19 mouse cellular contexts compared by ENCODE assay signal in the genomic region with DNA sequence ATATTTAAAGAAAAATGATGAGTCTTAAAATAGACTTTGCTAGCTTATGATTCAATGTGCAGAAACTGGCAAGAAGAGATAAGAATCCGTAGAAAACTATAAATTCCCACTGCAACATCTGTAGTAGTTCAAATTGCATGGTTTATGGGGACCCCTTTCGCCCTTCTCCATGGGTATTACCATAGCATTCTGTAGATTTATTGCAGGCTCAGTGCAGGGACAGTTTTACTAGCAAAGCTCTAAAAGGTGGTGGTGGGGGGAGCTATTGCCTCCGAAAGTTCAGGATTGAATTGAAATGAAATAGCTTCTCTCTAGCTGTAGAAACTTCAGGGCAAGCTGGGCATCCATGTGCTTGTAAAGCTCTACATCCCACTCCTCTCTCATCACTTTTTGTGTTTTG. TPM values are rescaled to one million over a fixed set of nuclear protein-coding genes. Genes with fewer than 3 reads are reported as not detected.
DNase-seq lines count a peak whose midpoint lies in the region; ATAC-seq lines count a peak whose summit lies in the region.
"Had no signal": no experiment of that assay in that cellular context is flagged by ENCODE, and none has a peak within 500 bp of the region (broad histone marks: within the 10 kb centered on the region; RNA-seq: fewer than 3 reads in every experiment).

No protein-coding gene starts in this region.

- H3K9ac ChIP-seq in kidney, embryonic 16.5 days (replicated peaks; ENCODE audit: low read length), result no peak overlapping the region
- no peak overlapping the region for H3K9ac ChIP-seq in embryonic facial prominence, embryonic 15.5 days
- H3K9ac ChIP-seq in limb, embryonic 13.5 days, result no peak overlapping the region
- H3K9ac ChIP-seq: forebrain, embryonic 13.5 days; liver, embryonic 13.5 days; lung, embryonic 14.5 days; midbrain, embryonic 13.5 days had no signal

- no peak overlapping the region for H3K27ac ChIP-seq in kidney, embryonic 16.5 days (ENCODE audit: low read length)
- H3K27ac ChIP-seq in embryonic facial prominence, embryonic 15.5 days (replicated peaks), result peak overlapping the region; percentile 44; the same call in 1 of the 2 replicates
- no peak overlapping the region for H3K27ac ChIP-seq in limb, embryonic 13.5 days
- H3K27ac ChIP-seq: forebrain, embryonic 13.5 days; hindbrain, embryonic 10.5 days; liver, embryonic 13.5 days; midbrain, embryonic 13.5 days; stomach, postnatal 0 days had no signal

- 21% methylated on average over 3 of the region's 3 CpGs for WGBS in kidney, embryonic 16.5 days
- WGBS in embryonic facial prominence, embryonic 15.5 days, result 37% methylated on average over 3 of the region's 3 CpGs
- WGBS in limb, embryonic 13.5 days, result 3% methylated on average over 3 of the region's 3 CpGs

- H3K4me3 ChIP-seq in kidney, embryonic 16.5 days (ENCODE audit: low read length), result no peak overlapping the region
- no peak overlapping the region for H3K4me3 ChIP-seq in embryonic facial prominence, embryonic 15.5 days (replicated peaks)
- no peak overlapping the region for H3K4me3 ChIP-seq in limb, embryonic 13.5 days
- H3K4me3 ChIP-seq: erythroblast, embryonic 14.5 days; forebrain, embryonic 13.5 days; hindbrain, embryonic 10.5 days; liver, embryonic 13.5 days; midbrain, embryonic 13.5 days had no signal

- no peak overlapping the region for H3K4me2 ChIP-seq in kidney, embryonic 16.5 days (replicated peaks; ENCODE audit: low read depth, low read length)
- H3K4me2 ChIP-seq in embryonic facial prominence, embryonic 15.5 days (replicated peaks), result no peak overlapping the region
- 0 out of 2 replicates have a peak overlapping the region, but pooled peaks have one; percentile 7 for H3K4me2 ChIP-seq in limb, embryonic 13.5 days (replicated peaks)
- H3K4me2 ChIP-seq: forebrain, embryonic 13.5 days; liver, embryonic 13.5 days; lung, embryonic 14.5 days; midbrain, embryonic 13.5 days had no signal

- no peaks in the 10 kb centered on the region for H3K36me3 ChIP-seq in kidney, embryonic 16.5 days (ENCODE audit: insufficient read depth, low read length)
- H3K36me3 ChIP-seq in embryonic facial prominence, embryonic 15.5 days, result no peaks in the 10 kb centered on the region
- H3K36me3 ChIP-seq in limb, embryonic 13.5 days, result no peaks in the 10 kb centered on the region
- H3K36me3 ChIP-seq: hindbrain, embryonic 10.5 days; liver, embryonic 13.5 days; midbrain, embryonic 13.5 days had no signal

- 0 out of 2 replicates have a peak, but pooled peaks cover 2% of the 10 kb centered on the region for H3K4me1 ChIP-seq in kidney, embryonic 16.5 days (ENCODE audit: insufficient read depth, low read length)
- H3K4me1 ChIP-seq in embryonic facial prominence, embryonic 15.5 days, result 0 out of 2 replicates have a peak, but pooled peaks cover 3% of the 10 kb centered on the region
- H3K4me1 ChIP-seq in limb, embryonic 13.5 days, result peaks cover 22% of the 10 kb centered on the region
- H3K4me1 ChIP-seq: forebrain, embryonic 13.5 days; hindbrain, embryonic 10.5 days; liver, embryonic 13.5 days; midbrain, embryonic 13.5 days had no signal

- no peak for DNase-seq in kidney, adult 9 months
- DNase-seq in yolk sac, embryonic 10.5 days (ENCODE audit: low spot score), result peak; percentile 7
- DNase-seq in cerebellum, adult 9-10 months, result no peak
- DNase-seq in thymus, postnatal 0 days (ENCODE audit: low spot score), result no peak
- DNase-seq: cerebellum, adult 8-10 months; gastrocnemius, postnatal 36 days; kidney, postnatal 25 days; liver, embryonic 13.5 days; lung, embryonic 14.5 days; retina, postnatal 1 day had no signal

- H3K9me3 ChIP-seq in kidney, embryonic 16.5 days (ENCODE audit: low read length), result no peaks in the 10 kb centered on the region
- no peaks in the 10 kb centered on the region for H3K9me3 ChIP-seq in embryonic facial prominence, embryonic 15.5 days (replicated peaks)
- H3K9me3 ChIP-seq in limb, embryonic 13.5 days, result peaks cover 4% of the 10 kb centered on the region; the same call in 1 of the 2 replicates
- H3K9me3 ChIP-seq: forebrain, embryonic 13.5 days; hindbrain, embryonic 10.5 days; liver, embryonic 13.5 days; midbrain, embryonic 13.5 days had no signal

- peak; percentile 87; the same call in 1 of the 2 replicates for ATAC-seq in kidney, embryonic 16.5 days (ENCODE audit: low FRiP score, low TSS enrichment)
- no peak for ATAC-seq in embryonic facial prominence, embryonic 15.5 days (ENCODE audit: insufficient number of reproducible peaks, low FRiP score, low TSS enrichment, low read depth)
- peak; percentile 90 for ATAC-seq in limb, embryonic 13.5 days (ENCODE audit: low FRiP score, low read depth)
- ATAC-seq: forebrain, embryonic 13.5 days; midbrain, embryonic 13.5 days had no signal

- no peaks in the 10 kb centered on the region for H3K27me3 ChIP-seq in kidney, embryonic 16.5 days (ENCODE audit: insufficient read depth, low read length)
- no peaks in the 10 kb centered on the region for H3K27me3 ChIP-seq in embryonic facial prominence, embryonic 15.5 days
- no peaks in the 10 kb centered on the region for H3K27me3 ChIP-seq in limb, embryonic 13.5 days
- H3K27me3 ChIP-seq: forebrain, embryonic 13.5 days; liver, embryonic 13.5 days; midbrain, embryonic 13.5 days had no signal

RNA-seq across cellular contexts. Expression of gene Bend5, which starts 57.6 kb away (rescaled TPM):
- 25.3 and 28.0 TPM in 2 replicates for polyA plus RNA-seq in kidney, embryonic 16.5 days (2015; fragmentation: Nextera tagmentation; extraction: Ambion mirVana)
- polyA plus RNA-seq in embryonic facial prominence, embryonic 15.5 days (2015; fragmentation: Nextera tagmentation; extraction: Ambion mirVana), result 137 and 159 TPM in 2 replicates
- 49.9 and 52.1 TPM in 2 replicates for polyA plus RNA-seq in limb, embryonic 13.5 days (2015; fragmentation: Nextera tagmentation; extraction: Ambion mirVana)
- polyA plus RNA-seq in thymus, postnatal 0 days (2015; fragmentation: Nextera tagmentation; extraction: Ambion mirVana), result 27.4 and 29.7 TPM in 2 replicates
- polyA plus RNA-seq: C2C12; erythroblast, embryonic 14.5 days had no signal
